Mouse (Mus musculus) splenic B cell, adult 2 months (primary cell): ENCODE data around the gene Samd4.

Source experiments
- DNase-seq: peaks from one replicate; pipeline ENCODE4 v3.0.0-alpha.2; 2011; ENCODE audit warnings: low read depth, low spot score
- H3K27me3 ChIP-seq: 2 replicates; pipeline ENCODE4 v1.6.1; 2012; ENCODE audit warnings: mild to moderate bottlenecking, low read length, moderate library complexity, mixed read lengths; ENCODE audit not compliant: control insufficient read depth, poor library complexity, insufficient read depth, severe bottlenecking
- H3K36me3 ChIP-seq: 2 replicates; pipeline ENCODE4 v1.6.1; 2012; ENCODE audit warnings: mild to moderate bottlenecking, low read length, moderate library complexity, mixed read lengths; ENCODE audit not compliant: control insufficient read depth, poor library complexity, insufficient read depth, severe bottlenecking

The Samd4 gene

GRCm38 (mm10) chr14:46955574-46956043 is 73.0 kb downstream of the Samd4 start:
- no peak for DNase-seq
- Histone ChIP-seq H3K36me3 (no peaks in the 10 kb centered on the region), H3K27me3 (no peaks in the 10 kb centered on the region)

- Histone ChIP-seq H3K27me3 (no peaks in the 10 kb centered on the region), H3K36me3 (no peaks in the 10 kb centered on the region)
- no peak for DNase-seq
Observed at GRCm38 (mm10) chr14:46956121-46956520, 73.5 kb downstream of the Samd4 start.

DNA sequence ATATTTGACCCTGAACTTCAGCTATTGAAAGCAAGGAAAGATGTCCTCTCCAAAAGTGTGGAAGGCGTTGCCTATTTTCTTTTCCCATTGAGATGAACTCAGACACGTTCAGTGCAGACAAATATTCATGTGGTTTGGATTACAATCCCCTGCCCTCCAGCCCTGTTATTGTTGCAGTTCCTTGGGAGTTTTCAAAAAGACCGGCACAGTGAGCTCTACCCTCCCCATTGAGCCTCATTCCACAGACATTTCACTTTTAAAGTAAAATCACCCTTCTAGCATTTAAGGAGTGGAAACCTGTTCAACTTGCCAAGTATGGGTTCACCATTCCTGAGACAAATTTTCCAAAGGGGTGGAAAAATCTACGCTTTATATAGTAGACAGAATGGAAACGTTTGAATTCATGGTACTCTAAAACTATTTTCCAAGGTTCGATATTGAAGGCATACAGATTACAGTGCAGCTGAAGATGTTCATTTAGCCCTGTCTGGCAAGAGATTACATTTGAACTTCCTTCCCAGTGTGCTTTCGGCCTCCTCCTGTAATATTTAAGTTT is 76.6 kb downstream of the Samd4 start:
- no peak for DNase-seq
- Histone ChIP-seq H3K27me3 (no peaks in the 10 kb centered on the region), H3K36me3 (no peaks in the 10 kb centered on the region)

DNA sequence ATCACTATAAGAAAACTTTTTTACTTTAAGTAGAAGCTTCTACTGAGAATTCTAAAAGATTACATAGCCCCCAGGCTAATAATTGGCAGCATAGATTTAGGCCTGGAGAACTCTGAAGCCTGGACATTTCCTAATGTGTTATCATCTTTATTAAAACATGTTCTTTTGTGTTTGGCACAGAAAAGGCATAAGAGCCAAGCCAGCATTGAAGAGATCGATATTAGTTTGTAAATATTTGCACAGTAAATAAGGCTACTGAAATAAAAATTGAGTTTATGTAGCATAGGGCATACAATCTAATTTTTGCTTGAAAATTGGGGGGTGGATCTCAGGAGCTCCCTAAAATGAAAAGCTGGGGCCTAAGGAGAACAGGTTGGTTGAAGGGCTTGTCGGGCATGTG is 77.2 kb downstream of the Samd4 start:
- no peaks in the 10 kb centered on the region for H3K27me3 ChIP-seq
- DNase-seq = no peak

GRCm38 (mm10) chr14:46962832-46963231 is 80.2 kb downstream of the Samd4 start:
- Histone ChIP-seq H3K36me3 (no peaks in the 10 kb centered on the region), H3K27me3 (no peaks in the 10 kb centered on the region)
- DNase-seq = no peak

More for the DNA sequence above, 77.2 kb downstream of the Samd4 start:
- no peaks in the 10 kb centered on the region for H3K36me3 ChIP-seq

DNA sequence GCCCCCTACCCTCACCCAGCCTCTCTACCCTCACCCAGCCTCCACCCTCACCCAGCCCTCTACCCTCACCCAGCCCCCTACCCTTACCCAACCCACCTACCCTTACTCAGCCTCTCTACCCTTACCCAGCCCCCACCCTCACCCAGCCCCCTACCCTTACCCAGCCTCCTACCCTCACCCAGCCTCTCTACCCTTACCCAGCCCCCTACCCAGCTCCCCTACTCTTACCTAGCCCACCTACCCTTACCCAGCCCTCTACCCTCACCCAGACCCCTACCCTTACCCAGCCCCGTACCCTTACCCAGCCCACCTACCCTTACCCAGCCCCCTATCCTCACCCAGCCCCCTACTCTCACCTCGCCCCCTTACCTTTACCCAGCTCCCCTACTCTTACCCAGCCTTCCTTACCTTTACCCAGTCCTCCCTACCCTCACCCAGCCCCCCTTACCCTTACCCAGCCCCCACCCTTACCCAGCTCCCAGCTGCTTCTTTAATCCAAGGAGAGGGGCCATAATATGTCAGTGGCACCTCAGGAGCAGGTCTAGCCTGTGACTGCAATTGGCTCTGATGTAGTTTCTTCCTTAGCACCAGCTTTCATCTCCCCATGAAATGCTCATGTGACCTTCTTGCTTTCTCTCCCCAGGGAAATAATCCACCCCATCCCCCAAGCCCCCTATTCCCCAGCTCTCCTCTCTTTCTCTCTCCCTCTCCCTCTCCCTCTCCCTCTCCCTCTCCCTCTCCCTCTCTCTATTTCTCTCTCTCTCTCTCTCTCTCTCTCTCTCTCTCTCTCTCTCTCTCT is 81.6 kb downstream of the Samd4 start:
- H3K27me3 ChIP-seq = no peaks in the 10 kb centered on the region
- no peaks in the 10 kb centered on the region for H3K36me3 ChIP-seq
- DNase-seq = no peak

- no peak for DNase-seq
Observed at GRCm38 (mm10) chr14:46966206-46966605, 83.6 kb downstream of the Samd4 start.

GRCm38 (mm10) chr14:46968046-46968445 is 85.4 kb downstream of the Samd4 start:
- no peaks in the 10 kb centered on the region for H3K36me3 ChIP-seq
- DNase-seq = no peak
- no peaks in the 10 kb centered on the region for H3K27me3 ChIP-seq

More at GRCm38 (mm10) chr14:46966206-46966605, 83.6 kb downstream of the Samd4 start:
- Histone ChIP-seq H3K27me3 (no peaks in the 10 kb centered on the region), H3K36me3 (no peaks in the 10 kb centered on the region)

GRCm38 (mm10) chr14:46970673-46971072 is 88.0 kb downstream of the Samd4 start:
- no peaks in the 10 kb centered on the region for H3K27me3 ChIP-seq
- DNase-seq = no peak
- H3K36me3 ChIP-seq = no peaks in the 10 kb centered on the region

DNA sequence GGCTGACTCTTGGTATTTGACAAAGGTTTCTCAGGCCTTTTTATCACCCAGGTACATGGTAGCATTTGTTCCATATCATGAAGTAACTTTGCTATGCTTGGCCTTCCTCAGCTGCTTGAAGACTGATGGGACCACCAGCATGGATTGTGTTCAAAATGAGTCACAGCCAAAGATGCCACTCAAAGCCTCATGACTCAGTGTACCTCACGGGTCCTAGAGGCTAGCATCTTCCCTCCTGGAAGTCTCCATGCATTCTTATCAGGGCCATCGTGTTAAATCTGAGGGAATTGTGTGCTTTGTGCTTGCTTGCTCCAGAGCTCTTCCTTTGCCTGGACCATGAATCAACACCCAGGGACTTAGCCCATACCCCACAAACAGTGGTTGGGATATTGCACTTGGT is 89.1 kb downstream of the Samd4 start:
- DNase-seq = no peak
- H3K36me3 ChIP-seq = no peaks in the 10 kb centered on the region
- no peaks in the 10 kb centered on the region for H3K27me3 ChIP-seq

- no peaks in the 10 kb centered on the region for H3K36me3 ChIP-seq
- no peaks in the 10 kb centered on the region for H3K27me3 ChIP-seq
- DNase-seq = no peak
Observed at GRCm38 (mm10) chr14:46974874-46975273, 92.2 kb downstream of the Samd4 start.

- Histone ChIP-seq H3K27me3 (no peaks in the 10 kb centered on the region), H3K36me3 (no peaks in the 10 kb centered on the region)
- DNase-seq = no peak
Observed at GRCm38 (mm10) chr14:46975969-46976368, 93.3 kb downstream of the Samd4 start.

GRCm38 (mm10) chr14:46976712-46977111 is 94.1 kb downstream of the Samd4 start:
- Histone ChIP-seq H3K27me3 (no peaks in the 10 kb centered on the region), H3K36me3 (no peaks in the 10 kb centered on the region)
- no peak for DNase-seq

DNA sequence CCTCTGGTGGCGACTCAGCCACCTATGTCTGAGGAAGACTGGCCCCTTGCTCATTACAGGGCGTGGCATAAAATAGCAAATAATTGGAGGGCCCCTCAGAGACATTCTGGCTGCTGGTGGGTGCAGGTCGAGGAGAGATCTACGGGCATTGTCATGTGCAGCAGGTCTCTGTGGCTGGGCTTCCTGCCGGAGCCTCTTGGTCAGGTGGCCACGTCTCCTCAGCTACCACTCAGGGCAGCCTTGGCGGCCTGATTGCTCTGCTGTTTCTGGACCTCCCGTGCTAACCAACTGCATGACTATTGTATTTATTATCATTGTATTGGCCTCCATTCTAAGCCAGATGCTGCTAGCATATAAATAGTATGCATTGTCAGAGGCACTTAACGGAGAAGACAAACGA is 95.0 kb downstream of the Samd4 start:
- H3K36me3 ChIP-seq = no peaks in the 10 kb centered on the region

GRCm38 (mm10) chr14:46979172-46979571 is 96.5 kb downstream of the Samd4 start:
- DNase-seq = no peak
- H3K27me3 ChIP-seq = no peaks in the 10 kb centered on the region
- no peaks in the 10 kb centered on the region for H3K36me3 ChIP-seq

More for the DNA sequence above, 95.0 kb downstream of the Samd4 start:
- no peaks in the 10 kb centered on the region for H3K27me3 ChIP-seq
- DNase-seq = no peak
